Mouse (Mus musculus): ENCODE data around the gene Serpinb9e.
"Not testable (repeated sequence)": the region's sequence is repeated elsewhere in the genome, so short reads cannot be mapped to it uniquely, and the experiment has no call there.

The Serpinb9e gene

GRCm38 (mm10) chr13:33249312-33249711, at the start of gene Serpinb9e:
Serpinb9e (plus strand) TSS chr13:33249612.
- not testable (repeated sequence) for DNase-seq (ENCODE audit: low spot score)

GRCm38 (mm10) chr13:33199740-33200139, 49.7 kb upstream of the Serpinb9e start:
- no peak for DNase-seq (ENCODE audit: low spot score)

GRCm38 (mm10) chr13:33308631-33309030, 59.2 kb downstream of the Serpinb9e start:
- DNase-seq (ENCODE audit: low spot score): not testable (repeated sequence)

Measured in layer of hippocampus, adult 9-10 months (tissue).